Mouse (Mus musculus): ENCODE data around the gene Med27.

The Med27 gene

DNA sequence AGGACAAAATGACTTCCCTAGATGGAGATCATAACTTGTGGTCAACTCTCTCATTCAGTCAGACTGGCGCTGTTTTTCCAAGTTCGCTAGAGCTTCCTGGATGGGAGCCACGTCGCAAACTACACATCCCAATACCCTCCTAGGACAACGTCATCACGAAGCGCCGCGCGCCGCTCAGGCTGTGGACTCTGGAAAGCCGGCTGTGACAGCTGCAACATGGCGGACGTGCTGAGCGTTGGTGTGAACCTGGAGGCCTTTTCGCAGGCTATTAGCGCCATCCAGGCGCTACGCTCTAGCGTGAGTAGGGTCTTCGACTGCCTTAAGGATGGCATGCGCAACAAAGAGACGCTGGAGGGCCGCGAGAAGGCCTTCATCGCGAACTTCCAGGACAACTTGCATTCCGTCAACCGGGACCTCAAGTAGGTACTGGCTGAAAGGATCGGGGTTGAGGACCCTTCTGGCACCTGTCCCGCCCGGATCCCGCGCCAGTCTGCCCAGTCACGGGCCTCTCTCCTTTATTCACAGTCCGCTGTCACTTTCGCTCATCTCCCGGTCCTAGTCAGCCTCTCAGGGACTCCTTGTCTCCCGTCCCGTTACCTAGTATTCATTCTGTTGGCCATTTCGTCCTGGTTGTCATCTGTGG, at the start of gene Med27:
Gene Med27 (plus strand): TSS at position 191 of the 643 bp plus-strand sequence.
- peak; percentile 92 for DNase-seq (ENCODE audit: low read depth)

GRCm38 (mm10) chr2:29309966-29310365, 36.7 kb upstream of the Med27 start:
- no peak for DNase-seq (ENCODE audit: low read depth)

GRCm38 (mm10) chr2:29312058-29312457, 34.6 kb upstream of the Med27 start:
- DNase-seq (ENCODE audit: low read depth) = no peak

DNA sequence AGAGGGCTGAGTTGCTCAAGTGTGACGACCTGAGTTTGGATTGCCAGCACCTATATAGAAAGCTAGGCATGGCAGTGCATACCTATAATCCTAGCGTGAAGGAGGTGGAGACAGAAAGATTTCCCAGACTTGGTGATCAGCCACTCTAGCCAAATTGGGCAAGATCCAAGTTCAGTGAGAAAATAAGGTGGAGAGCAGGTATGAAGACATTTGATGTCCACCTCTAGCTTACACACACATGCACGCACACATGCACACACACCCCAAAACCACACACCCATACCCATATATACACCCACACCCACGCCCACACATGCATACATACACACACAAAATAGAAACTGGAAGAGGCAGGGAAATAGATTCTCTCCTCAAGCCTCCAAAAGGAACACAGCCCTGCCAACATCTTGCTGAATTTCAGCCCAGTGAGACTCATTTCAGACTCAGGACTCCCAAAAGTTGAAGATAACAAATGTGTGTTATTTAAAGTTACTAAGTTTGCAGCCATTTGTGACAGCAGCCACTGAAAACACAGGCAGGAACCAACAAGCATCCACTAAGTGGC, 28.6 kb upstream of the Med27 start:
- no peak for DNase-seq (ENCODE audit: low read depth)

DNA sequence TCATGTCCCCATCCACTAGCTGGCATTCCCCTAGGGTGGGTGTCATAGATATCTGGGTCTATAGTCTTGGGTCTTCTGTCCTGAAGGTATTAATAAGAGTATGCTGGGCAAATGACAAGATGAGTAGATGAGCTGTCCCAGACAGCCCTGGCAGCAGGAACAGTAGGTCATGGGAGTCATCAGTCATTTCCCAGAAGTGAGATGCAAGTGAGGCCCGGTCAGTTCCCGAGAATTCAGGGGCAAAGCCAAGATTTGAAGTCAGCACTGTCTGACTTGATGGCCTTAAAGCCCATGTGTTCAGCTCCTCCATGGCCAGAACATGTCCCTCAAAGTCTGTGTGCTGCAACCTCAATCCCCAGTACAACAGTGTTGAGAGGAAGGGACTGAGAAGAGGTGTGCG, 28.0 kb upstream of the Med27 start:
- no peak for DNase-seq (ENCODE audit: low read depth)

GRCm38 (mm10) chr2:29320229-29320751, 26.3 kb upstream of the Med27 start:
- no peak for DNase-seq (ENCODE audit: low read depth)

DNA sequence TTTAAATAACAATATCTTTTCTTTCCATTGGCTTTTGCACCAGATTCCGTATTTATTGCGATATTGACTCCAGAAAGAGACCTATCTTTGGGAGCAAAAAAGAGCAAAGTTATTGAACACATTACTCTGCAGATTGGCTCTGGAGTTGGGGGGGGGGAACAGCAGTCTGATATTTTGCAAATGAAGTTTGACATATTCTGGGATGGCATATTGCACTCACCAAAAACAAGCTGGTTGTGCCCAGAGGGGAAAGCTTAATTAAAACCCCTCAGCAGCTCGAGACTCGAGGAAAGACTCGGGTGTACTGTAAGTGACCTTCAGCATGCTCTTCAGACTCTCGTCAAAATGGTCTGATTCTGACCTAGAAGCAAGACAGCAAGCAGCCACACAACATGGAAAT, 25.8 kb upstream of the Med27 start:
- DNase-seq (ENCODE audit: low read depth) = no peak

DNA sequence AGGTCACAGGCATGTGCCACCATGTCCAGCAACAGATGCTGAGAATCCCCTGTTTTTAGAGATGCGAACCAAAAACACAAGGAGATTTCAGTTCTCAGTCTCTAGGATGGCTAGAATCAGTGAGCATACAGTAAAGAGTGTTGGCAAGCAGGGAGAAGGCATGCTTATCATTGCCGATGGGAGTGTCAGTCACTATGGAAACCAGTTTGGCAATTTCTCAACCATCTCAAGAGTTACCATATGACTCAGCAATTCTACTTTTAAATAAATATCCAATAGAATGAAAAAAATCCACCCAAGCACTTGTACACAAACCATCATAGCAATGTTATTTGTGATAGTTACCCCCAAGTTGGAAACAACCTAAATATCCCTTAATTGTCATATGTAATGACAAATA, 22.2 kb upstream of the Med27 start:
- DNase-seq (ENCODE audit: low read depth) = peak; percentile 67

DNA sequence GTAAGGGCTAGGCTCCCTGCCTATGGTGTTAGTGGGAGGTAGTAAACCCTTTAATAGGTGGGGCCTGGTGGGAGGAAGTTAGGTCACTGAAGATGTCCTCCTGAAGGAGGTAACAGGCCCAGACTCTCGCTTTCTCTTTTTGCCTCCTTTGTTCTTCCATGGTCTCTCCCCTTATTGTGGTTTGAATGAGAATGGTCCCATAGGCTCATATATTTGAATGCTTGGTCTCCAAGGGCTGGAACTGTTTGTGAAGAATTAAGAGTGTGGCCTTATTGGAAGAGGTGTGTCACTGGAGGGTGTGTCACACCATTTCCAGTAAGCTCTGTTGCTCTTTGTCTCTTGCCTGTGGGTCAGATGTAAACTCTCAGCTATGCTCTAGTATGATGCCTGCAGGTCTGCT, 16.1 kb upstream of the Med27 start:
- DNase-seq (ENCODE audit: low read depth) = no peak

DNA sequence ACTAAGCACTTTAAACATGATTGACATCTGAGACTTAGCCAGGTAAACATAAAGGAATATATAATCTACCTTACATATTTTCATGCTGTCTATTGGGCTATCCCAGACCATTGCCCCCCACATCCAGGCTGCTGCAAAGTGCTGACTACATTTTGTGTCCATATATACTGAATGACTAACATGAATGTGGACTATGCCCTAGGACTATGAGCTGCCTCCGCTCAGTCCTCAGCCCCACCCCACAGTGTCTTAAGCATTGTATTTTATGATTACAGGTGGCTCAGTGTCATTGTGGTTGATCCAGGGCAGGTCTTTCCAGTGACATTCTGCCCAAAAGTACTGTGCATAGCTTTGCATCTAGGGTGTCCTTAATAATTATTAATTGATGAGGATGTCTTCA, 8.2 kb upstream of the Med27 start:
- no peak for DNase-seq (ENCODE audit: low read depth)

- DNase-seq (ENCODE audit: low read depth) = no peak
Measured at GRCm38 (mm10) chr2:29358696-29359375, 12.2 kb downstream of the Med27 start.

DNA sequence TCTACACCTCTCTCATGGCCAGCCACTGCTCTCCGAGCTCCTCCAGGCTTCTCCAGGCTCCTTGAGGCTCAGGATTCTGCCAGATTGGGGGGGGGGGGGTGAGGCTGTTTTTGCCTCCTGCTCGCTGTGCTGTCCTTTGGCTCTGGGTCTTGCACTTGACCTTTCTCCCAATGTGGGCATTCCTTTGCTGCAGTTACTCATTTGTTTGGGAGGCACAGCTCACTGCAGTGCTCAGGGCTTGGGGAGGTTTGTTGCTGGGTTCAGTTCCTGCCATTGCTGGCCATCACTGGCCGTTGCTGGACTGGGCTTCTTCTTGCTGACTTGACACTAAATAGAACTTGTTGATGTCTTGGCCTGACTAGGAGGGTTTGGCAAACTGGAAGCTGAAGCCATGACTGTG, 14.3 kb downstream of the Med27 start:
- DNase-seq (ENCODE audit: low read depth) = peak; percentile 11

GRCm38 (mm10) chr2:29365000-29365695, 18.5 kb downstream of the Med27 start:
- DNase-seq (ENCODE audit: low read depth) = no peak

- DNase-seq (ENCODE audit: low read depth) = no peak
Measured at GRCm38 (mm10) chr2:29368730-29369129, 22.1 kb downstream of the Med27 start.

- no peak for DNase-seq (ENCODE audit: low read depth)
Measured at GRCm38 (mm10) chr2:29372176-29372575, 25.6 kb downstream of the Med27 start.

DNA sequence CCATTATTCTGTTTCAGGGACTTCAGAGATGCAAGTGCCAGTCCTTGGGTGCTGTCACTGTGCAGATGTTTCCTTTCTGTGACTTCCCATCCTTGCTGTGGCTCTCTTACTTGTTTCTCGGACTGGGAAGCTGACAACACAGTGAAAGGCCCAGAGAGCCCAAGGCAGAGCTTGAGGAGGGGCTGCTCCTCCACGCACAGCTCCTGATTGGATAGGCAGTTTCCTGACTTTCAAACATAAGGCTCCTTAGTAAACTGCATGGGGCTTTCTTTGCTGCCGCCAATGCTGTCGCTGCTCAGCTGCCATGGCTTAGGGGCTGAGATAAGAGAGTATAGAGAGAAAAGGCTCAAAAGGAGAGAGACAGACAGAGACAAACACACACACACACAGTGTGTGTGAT, 35.1 kb downstream of the Med27 start:
- no peak for DNase-seq (ENCODE audit: low read depth)

DNA sequence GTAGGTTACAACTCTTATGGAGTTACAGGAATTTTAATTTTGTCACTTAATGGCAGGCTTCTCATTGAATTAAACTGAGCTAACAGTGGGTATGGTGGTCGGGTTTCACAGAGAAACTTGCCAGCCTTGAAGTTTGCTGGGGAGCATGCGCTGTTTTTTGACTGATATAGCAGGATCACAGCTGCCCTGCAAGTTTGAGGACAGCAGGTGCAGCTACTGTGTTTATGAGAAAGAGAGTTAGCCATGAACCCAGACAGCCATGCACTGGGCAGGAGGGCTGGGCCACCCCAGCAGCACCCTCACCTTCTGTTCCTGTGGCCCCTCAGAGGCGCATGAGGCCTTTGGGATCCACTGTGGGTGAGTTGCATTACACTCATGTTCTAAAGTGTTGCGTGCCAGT, 36.0 kb downstream of the Med27 start:
- DNase-seq (ENCODE audit: low read depth) = no peak

GRCm38 (mm10) chr2:29383133-29383532, 36.5 kb downstream of the Med27 start:
- DNase-seq (ENCODE audit: low read depth) = no peak

GRCm38 (mm10) chr2:29385405-29385804, 38.8 kb downstream of the Med27 start:
- DNase-seq (ENCODE audit: low read depth) = no peak

- no peak for DNase-seq (ENCODE audit: low read depth)
Measured at GRCm38 (mm10) chr2:29387268-29387667, 40.6 kb downstream of the Med27 start.

GRCm38 (mm10) chr2:29388937-29389336, 42.3 kb downstream of the Med27 start:
- no peak for DNase-seq (ENCODE audit: low read depth)

DNA sequence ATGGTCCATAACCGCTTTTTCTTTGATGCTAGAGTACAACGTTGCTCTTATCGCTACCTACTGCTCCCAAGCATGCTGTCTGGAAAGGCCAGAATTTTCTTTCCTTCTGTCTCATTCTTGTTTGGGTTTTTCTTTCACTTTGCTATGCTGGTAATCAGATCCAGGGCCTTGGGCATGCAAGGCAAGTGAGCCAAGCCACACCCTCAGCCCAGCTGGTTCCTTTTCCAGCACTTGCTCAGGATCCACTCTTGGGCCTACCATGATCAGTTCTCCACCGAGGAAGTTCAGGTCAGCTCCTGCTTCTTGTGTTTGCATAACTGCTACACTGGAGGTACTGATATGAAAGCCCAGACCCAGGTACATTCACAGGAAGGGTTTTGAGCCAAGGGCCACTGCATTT, 44.5 kb downstream of the Med27 start:
- peak; percentile 14 for DNase-seq (ENCODE audit: low read depth)

DNA sequence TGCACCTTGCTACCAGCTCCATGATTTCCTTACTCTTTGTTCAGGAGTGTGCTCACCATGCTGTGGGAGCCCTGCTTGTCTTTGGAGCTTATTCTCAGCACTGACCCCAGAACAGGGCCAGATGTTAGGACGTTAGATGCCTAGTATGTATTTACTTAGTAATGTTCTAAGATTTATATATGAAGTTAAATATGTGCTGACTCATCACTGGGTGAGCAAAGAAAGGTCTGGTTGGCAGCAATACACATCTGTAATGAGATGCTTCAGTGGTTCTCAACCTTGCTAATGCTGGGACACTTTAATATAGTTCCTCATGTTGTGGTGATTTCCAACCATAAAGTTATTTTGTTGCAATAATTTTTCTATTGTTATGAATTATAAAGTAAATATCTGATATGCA, 45.4 kb downstream of the Med27 start:
- no peak for DNase-seq (ENCODE audit: low read depth)
